Mouse (Mus musculus): Measurements from ENCODE around the gene Tanc2. TPM values are rescaled to one million over a fixed set of nuclear protein-coding genes. Genes with fewer than 3 reads are reported as not detected.

Tanc2 gene
- polyA plus RNA-seq, 1 experiment from 2014 or later: 12.7 TPM

DNA sequence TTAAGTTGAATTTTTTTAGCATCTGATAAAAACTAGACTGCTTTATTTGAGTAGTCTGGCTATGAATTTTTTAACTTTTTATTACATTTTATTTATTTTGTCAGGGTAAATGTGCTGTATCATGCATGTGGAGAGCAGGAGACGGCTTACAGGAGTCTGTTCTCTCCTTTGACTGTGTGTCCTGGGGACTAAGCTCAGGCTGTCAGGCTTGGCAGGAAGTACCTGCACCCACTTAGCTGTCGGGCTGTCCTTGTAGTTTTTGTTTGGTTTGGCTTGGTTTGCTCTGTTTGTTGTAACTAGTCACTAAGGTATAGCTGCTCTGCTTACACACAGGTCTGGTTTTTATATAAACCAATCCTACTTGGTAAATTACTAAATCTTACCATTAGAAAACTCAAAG lies 234.0 kb downstream of the Tanc2 start:
- ATAC-seq: no peak
- ChIA-PET POLR2A (no interaction called here), CTCF (no interaction called here)
- no peak for DNase-seq (ENCODE audit: low read depth, low spot score)
- H3K27me3 ChIP-seq: no peaks in the 10 kb centered on the region
- in situ Hi-C loops (cut with MboI; ENCODE audit: low pct_unique_long_range_greater_than_20kb): no loop called here
- TF ChIP-seq CTCF (IDR thresholded peaks at IDR 0.05): no peak

DNA sequence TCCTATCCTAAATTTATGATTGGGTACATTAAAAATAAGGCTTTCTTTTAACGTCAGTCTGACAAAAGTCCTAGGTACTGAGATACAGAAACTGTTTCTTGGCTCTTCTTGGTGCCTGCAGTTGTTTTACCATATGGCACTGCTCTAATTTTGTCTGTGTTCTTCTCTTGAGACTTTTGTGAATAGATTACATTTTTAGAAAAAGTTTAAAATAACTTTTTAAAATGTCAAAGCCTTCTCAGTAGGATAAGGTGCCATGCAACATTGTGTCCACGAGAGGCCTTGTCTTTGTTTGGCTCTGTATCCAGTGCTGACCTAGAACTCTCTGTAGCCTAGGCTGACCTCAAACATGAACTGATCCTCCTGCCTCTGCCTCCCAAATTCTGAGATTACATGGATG lies 238.4 kb downstream of the Tanc2 start:
- DNase-seq (ENCODE audit: low read depth, low spot score): no peak
- ATAC-seq: no peak
- no peak for TF ChIP-seq CTCF (IDR thresholded peaks at IDR 0.05)
- ChIA-PET POLR2A (no interaction called here), CTCF (no interaction called here)
- in situ Hi-C loops (cut with MboI; ENCODE audit: low pct_unique_long_range_greater_than_20kb): no loop called here
- no peaks in the 10 kb centered on the region for H3K27me3 ChIP-seq

DNA sequence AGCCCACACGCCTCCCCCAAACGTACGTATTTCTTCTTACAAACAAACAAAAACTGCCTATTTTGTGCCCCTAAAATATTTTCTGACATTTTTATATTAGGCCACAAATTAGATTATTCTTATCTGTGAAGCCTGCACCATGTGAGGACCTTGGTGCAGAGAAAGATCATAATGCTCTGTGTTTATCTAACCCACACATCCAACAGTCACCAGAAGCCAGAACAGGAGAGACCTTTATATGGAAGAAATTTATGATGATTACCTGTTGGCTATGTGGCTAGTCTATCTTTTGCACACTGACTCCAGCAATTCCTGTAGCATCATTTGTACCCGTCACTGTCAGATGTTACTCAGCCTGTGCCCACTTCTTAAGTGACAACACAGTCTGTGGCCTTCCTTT lies 245.4 kb downstream of the Tanc2 start:
- CTCF ChIA-PET: no interaction called here
- in situ Hi-C loops (cut with MboI; ENCODE audit: low pct_unique_long_range_greater_than_20kb): no loop called here
- no peak for TF ChIP-seq CTCF (IDR thresholded peaks at IDR 0.05)

GRCm38 (mm10) chr11:105836344-105836891 lies 246.6 kb downstream of the Tanc2 start:
- ATAC-seq: no peak
- TF ChIP-seq CTCF (IDR thresholded peaks at IDR 0.05): no peak
- CTCF ChIA-PET: interaction anchor here (0.7 kb wide), 1 partner anchor 9 kb away, joined by 3 read pairs; no protein-coding TSS in a partner anchor
- no peak for DNase-seq (ENCODE audit: low read depth, low spot score)
- no peaks in the 10 kb centered on the region for H3K27me3 ChIP-seq
- POLR2A ChIA-PET: no interaction called here
- in situ Hi-C loops (cut with MboI; ENCODE audit: low pct_unique_long_range_greater_than_20kb): no loop called here

More for the DNA sequence above, 245.4 kb downstream of the Tanc2 start:
- DNase-seq (ENCODE audit: low read depth, low spot score) (no peak), ATAC-seq (no peak)
- no peaks in the 10 kb centered on the region for H3K27me3 ChIP-seq
- POLR2A ChIA-PET: no interaction called here

GRCm38 (mm10) chr11:105837962-105838361 lies 248.2 kb downstream of the Tanc2 start:
- ChIA-PET CTCF (no interaction called here), POLR2A (no interaction called here)
- in situ Hi-C loops (cut with MboI; ENCODE audit: low pct_unique_long_range_greater_than_20kb): no loop called here
- no peak for TF ChIP-seq CTCF (IDR thresholded peaks at IDR 0.05)
- DNase-seq (ENCODE audit: low read depth, low spot score) (no peak), ATAC-seq (no peak)
- H3K27me3 ChIP-seq: no peaks in the 10 kb centered on the region

- ChIA-PET CTCF (interaction anchor here (1.0 to 1.2 kb wide), 3 partner anchors 10 to 12 kb away, joined by 3 to 5 read pairs (median 3); no protein-coding TSS in a partner anchor), POLR2A (no interaction called here)
- no peak for DNase-seq (ENCODE audit: low read depth, low spot score)
- TF ChIP-seq CTCF (IDR thresholded peaks at IDR 0.05): no peak
- H3K27me3 ChIP-seq: no peaks in the 10 kb centered on the region
- in situ Hi-C loops (cut with MboI; ENCODE audit: low pct_unique_long_range_greater_than_20kb): no loop called here
- no peak for ATAC-seq
Observed at GRCm38 (mm10) chr11:105845901-105846300, 256.1 kb downstream of the Tanc2 start.

- in situ Hi-C loops (cut with MboI; ENCODE audit: low pct_unique_long_range_greater_than_20kb): no loop called here
- ATAC-seq: no peak
- no peak for DNase-seq (ENCODE audit: low read depth, low spot score)
- POLR2A ChIA-PET: no interaction called here
- TF ChIP-seq CTCF (IDR thresholded peaks at IDR 0.05): no peak
- CTCF ChIA-PET: interaction anchor here (0.8 to 1.2 kb wide), 3 partner anchors 10 to 55 kb away, joined by 3 read pairs; no protein-coding TSS in a partner anchor
- H3K27me3 ChIP-seq: no peaks in the 10 kb centered on the region
Observed at GRCm38 (mm10) chr11:105855504-105855903, 265.7 kb downstream of the Tanc2 start.

GRCm38 (mm10) chr11:105858063-105858462 lies 268.3 kb downstream of the Tanc2 start:
- peak; percentile 28 for TF ChIP-seq CTCF (IDR thresholded peaks at IDR 0.05)
- DNase-seq (ENCODE audit: low read depth, low spot score): no peak
- CTCF ChIA-PET: interaction anchor here (1.1 to 1.6 kb wide), 4 partner anchors 12 to 513 kb away, joined by 3 to 5 read pairs (median 4); no protein-coding TSS in a partner anchor
- no peaks in the 10 kb centered on the region for H3K27me3 ChIP-seq
- in situ Hi-C loops (cut with MboI; ENCODE audit: low pct_unique_long_range_greater_than_20kb): no loop called here
- POLR2A ChIA-PET: interaction anchor here (0.8 kb wide), 1 partner anchor 513 kb away, joined by 3 read pairs; no protein-coding TSS in a partner anchor
- no peak for ATAC-seq

DNA sequence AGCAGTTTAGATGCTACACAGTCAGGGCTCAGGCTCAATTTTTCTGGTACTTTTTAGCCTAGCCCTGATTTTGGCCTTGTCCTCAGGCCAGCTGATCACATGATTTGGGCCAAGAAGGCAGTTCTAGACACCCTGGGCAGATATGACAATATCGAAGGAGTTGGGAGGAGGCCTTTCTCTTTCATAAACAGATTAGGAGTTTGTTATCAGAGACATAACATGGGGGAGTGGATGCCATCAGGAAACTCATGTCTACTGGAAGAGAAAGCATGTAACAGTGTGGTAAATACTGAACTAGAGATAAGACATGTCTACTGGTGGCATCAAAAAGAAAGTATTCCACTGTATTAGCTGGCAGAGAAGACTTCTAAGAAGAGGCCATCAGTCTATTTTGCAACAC lies 295.8 kb downstream of the Tanc2 start:
- CTCF ChIA-PET: interaction anchor here (1.2 kb wide), 1 partner anchor 13 kb away, joined by 3 read pairs; no protein-coding TSS in a partner anchor

GRCm38 (mm10) chr11:105887281-105887680 lies 297.5 kb downstream of the Tanc2 start:
- no peak for TF ChIP-seq CTCF (IDR thresholded peaks at IDR 0.05)
- no peaks in the 10 kb centered on the region for H3K27me3 ChIP-seq
- ChIA-PET POLR2A (no interaction called here), CTCF (no interaction called here)
- in situ Hi-C loops (cut with MboI; ENCODE audit: low pct_unique_long_range_greater_than_20kb): no loop called here
- ATAC-seq: no peak
- no peak for DNase-seq (ENCODE audit: low read depth, low spot score)

More for the DNA sequence above, 295.8 kb downstream of the Tanc2 start:
- DNase-seq (ENCODE audit: low read depth, low spot score) (no peak), ATAC-seq (no peak)
- no peak for TF ChIP-seq CTCF (IDR thresholded peaks at IDR 0.05)
- in situ Hi-C loops (cut with MboI; ENCODE audit: low pct_unique_long_range_greater_than_20kb): no loop called here
- no peaks in the 10 kb centered on the region for H3K27me3 ChIP-seq
- POLR2A ChIA-PET: no interaction called here

DNA sequence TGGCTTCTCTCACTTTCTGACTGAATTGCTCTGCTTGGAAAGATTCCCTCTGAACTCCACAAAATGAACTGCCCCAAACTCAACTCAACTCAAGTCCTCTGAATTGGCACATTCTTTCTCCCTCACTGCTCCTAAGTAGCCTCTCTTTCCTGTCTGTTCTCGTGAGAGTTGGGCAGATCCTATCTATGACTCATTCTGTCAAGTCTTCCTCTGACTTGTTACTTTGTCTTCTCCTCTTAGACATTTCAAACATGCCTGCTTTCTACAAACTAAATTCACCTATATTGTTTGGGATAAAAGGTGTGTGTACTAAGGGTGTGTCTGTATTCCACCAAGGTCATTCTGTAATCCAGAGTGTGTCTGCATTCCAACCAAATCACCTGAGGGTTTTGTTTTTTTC lies 309.4 kb downstream of the Tanc2 start:
- no peaks in the 10 kb centered on the region for H3K27me3 ChIP-seq
- DNase-seq (ENCODE audit: low read depth, low spot score) (no peak), ATAC-seq (no peak)
- CTCF ChIA-PET: interaction anchor here (1.1 kb wide), 1 partner anchor 14 kb away, joined by 3 read pairs; no protein-coding TSS in a partner anchor
- POLR2A ChIA-PET: no interaction called here
- TF ChIP-seq CTCF (IDR thresholded peaks at IDR 0.05): no peak
- in situ Hi-C loops (cut with MboI; ENCODE audit: low pct_unique_long_range_greater_than_20kb): no loop called here

DNA sequence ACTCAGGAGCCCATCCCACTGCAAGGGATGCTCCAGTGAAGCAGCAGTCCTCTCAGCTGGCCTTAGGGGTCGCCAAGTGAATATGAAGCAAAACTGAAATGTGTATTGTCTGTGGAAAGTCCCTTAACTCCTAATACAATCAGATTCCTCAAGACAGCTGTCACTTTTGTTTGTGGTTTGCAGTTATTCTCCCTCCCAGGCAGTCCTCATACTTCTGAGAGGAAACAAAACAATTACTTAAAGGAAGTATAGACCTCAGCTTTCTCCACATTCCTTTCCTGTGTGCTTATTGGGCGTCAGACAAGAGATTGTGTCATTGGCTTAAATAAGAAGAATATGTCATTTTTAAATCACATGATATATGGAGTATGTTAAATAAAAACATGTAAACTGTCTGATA lies 311.7 kb downstream of the Tanc2 start:
- in situ Hi-C loops (cut with MboI; ENCODE audit: low pct_unique_long_range_greater_than_20kb): no loop called here
- CTCF ChIA-PET: interaction anchor here (1.3 kb wide), 1 partner anchor 557 kb away, joined by 3 read pairs; no protein-coding TSS in a partner anchor
- POLR2A ChIA-PET: no interaction called here
- DNase-seq (ENCODE audit: low read depth, low spot score) (no peak), ATAC-seq (no peak)
- TF ChIP-seq CTCF (IDR thresholded peaks at IDR 0.05): peak; percentile 17
- no peaks in the 10 kb centered on the region for H3K27me3 ChIP-seq

Measured in Patski (cell line).